Mouse (Mus musculus): ENCODE results near the gene Fbh1. TPM values are rescaled to one million over a fixed set of nuclear protein-coding genes. Genes with fewer than 3 reads are reported as not detected.

Fbh1 gene
- total and polyA plus RNA-seq, 3 experiments = 30.2 to 46.4 (median 35.2) TPM

DNA sequence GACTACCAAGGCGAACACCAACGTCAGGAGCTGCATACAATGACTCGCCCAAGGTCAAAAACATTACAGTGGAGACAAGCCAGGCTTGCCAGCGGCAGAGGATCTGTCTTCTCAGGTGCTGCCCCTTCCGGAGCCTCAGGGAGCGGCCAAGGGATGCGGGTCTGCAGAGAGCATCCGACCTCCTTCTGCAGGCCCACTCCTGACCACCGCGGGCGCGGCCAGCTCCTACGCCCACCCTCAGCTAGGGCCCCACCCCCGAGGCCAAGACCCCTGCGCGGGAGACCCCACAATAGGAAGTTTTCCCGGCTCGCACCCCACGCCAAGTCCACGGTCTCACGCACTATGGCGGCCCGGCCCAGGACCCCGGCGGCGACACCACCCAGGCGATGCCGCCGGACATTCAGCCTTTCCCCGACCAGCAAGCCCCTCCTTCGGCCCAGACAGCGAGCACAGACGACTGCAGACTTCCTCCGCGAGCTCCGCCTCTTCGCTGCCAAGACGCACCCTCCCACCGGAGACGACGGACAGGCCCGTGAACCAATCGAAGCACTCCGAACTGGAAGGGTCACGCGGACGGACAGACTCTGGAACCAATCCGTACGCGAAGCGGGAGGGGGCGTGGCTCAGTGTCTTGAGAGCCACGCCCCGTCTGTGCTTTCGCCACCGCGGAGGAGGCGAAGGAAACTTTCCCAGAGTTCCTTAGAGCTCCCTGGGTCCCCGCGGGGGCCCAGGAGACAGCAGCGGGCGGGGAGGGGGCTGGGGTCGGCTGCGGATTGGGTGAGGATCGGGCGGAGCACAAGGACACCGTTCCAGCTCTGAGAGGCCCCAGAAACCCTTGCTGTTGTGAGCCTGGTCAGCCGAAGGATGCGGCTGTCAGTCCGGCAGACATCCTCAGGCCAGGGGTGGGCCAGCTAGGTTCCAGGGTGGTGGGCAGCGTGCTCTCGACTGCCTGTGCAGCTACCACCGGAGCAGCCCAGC lies at the start of gene Fbh1, which contains the start of gene Ankrd16 (continued):
- TF ChIP-seq ZKSCAN1 (IDR thresholded peaks at IDR 0.05; ENCODE audit: borderline replicate concordance, low read depth, low read length) = no peak

DNA sequence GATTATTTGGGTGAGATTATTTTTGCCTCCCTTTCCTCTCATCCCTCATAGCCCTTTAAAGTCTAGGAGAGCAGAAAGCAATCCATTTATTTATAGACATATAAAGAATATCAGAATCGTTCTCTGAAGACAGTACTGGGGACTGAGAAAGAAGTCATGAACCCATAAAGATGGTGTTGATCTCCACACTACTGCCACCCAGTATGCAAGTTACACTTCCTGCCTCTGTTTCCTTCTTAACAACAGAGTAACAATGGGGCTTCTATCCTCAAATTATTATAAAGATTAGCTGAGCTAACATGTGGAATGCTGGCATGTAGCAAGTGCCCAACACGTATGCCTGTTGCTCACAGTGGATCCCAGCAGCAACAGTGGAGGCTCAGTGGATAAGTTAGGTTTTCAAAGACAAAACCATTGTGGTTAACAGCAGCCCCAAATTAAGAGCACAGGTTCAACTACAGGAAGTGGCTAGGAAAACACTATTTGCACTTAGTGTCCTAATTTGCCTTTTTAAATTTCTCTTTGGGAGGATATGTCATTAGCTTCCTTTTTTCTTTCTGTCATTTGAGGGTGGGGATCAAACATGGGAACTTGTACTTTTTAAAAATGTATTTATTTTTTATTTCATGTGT lies 24.0 kb upstream of the Fbh1 start:
- in situ Hi-C loops (cut with MboI; ENCODE audit: low pct_ligation_motif_present, low pct_unique_long_range_greater_than_20kb, low sequenced_read_pairs) (no loop called here), dilution Hi-C loops (cut with MboI; ENCODE audit: extremely low pct_ligation_motif_present, extremely low pct_unique_long_range_greater_than_20kb, low sequenced_read_pairs) (no loop called here)
- no peak overlapping the region for H3K9ac ChIP-seq (ENCODE audit: insufficient read depth, low read depth)
- H3K4me1 ChIP-seq (ENCODE audit: control insufficient read depth in 1 of 2, insufficient read depth in 2 of 2) = peaks cover 5 to 32% of the 10 kb centered on the region in 2 experiments
- no peaks in the 10 kb centered on the region for H3K9me3 ChIP-seq (replicated peaks; ENCODE audit: low read length)
- no peak overlapping the region for H3K4me2 ChIP-seq (ENCODE audit: insufficient read depth, low read depth, poor library complexity, severe bottlenecking)
- TF ChIP-seq TBP (conservative IDR thresholded peaks at IDR 0.05; ENCODE audit: low read depth, low read length) (no peak), ZNF384 (IDR thresholded peaks at IDR 0.05; ENCODE audit: low read depth, low read length) (no peak), MAZ (IDR thresholded peaks at IDR 0.05; ENCODE audit: low read depth, low read length) (no peak), CTCF (conservative IDR thresholded peaks at IDR 0.05 in 1 of 2, IDR thresholded peaks at IDR 0.05 in 1 of 2; ENCODE audit: low read depth in 2 of 2, low read length in 2 of 2) (no peak), NELFE (IDR thresholded peaks at IDR 0.05; ENCODE audit: low read depth, low read length) (no peak), EP300 (IDR thresholded peaks at IDR 0.05; ENCODE audit: low read length) (no peak), MXI1 (IDR thresholded peaks at IDR 0.05; ENCODE audit: low read depth, low read length) (no peak), JUN (IDR thresholded peaks at IDR 0.05; ENCODE audit: insufficient read depth, low read depth, low read length) (no peak), POLR2A (IDR thresholded peaks at IDR 0.05; ENCODE audit: low read depth, low read length) (no peak), SMC3 (IDR thresholded peaks at IDR 0.05; ENCODE audit: low read depth, low read length) (no peak), CHD1 (IDR thresholded peaks at IDR 0.05; ENCODE audit: low read depth, low read length) (no peak), E2F4 (IDR thresholded peaks at IDR 0.05; ENCODE audit: insufficient replicate concordance, low read depth, low read length) (no peak), CHD2 (IDR thresholded peaks at IDR 0.05; ENCODE audit: low read length) (no peak), ETS1 (conservative IDR thresholded peaks at IDR 0.05; ENCODE audit: low read depth, low read length) (no peak), SIN3A (IDR thresholded peaks at IDR 0.05; ENCODE audit: low read length) (no peak), BHLHE40 (IDR thresholded peaks at IDR 0.05; ENCODE audit: low read depth, low read length) (no peak), POLR2AphosphoS2 (IDR thresholded peaks at IDR 0.05; ENCODE audit: low read depth, low read length) (no peak), USF1 (IDR thresholded peaks at IDR 0.05; ENCODE audit: low read depth, low read length) (no peak), ZC3H11A (IDR thresholded peaks at IDR 0.05; ENCODE audit: low read depth, low read length) (no peak)
- H3K4me3 ChIP-seq (replicated peaks in 1 of 3; ENCODE audit: low read depth in 2 of 3, low read length in 2 of 3, poor library complexity in 1 of 3) = no peak overlapping the region
- no peak overlapping the region for H3K27ac ChIP-seq (ENCODE audit: insufficient read depth, low read depth)
- no peaks in the 10 kb centered on the region for H3K36me3 ChIP-seq (replicated peaks in 1 of 2; ENCODE audit: control insufficient read depth in 1 of 2, insufficient read depth in 1 of 2, low read length in 1 of 2)
- H3K79me2 ChIP-seq (replicated peaks; ENCODE audit: control insufficient read depth, extremely low read depth, insufficient read depth, poor library complexity, severe bottlenecking) = no peaks in the 10 kb centered on the region
- no peaks in the 10 kb centered on the region for H3K27me3 ChIP-seq (replicated peaks)
- DNase-seq (ENCODE audit: extremely low read depth) = no peak

All from CH12.LX (cell line).